Mouse (Mus musculus) ES-E14 (cell line): ENCODE results near the gene Dlgap4. TPM values are rescaled to one million over a fixed set of nuclear protein-coding genes. Genes with fewer than 3 reads are reported as not detected.

ENCODE experiments used
- DNase-seq: peaks from one replicate; pipeline ENCODE4 v3.0.0-alpha.2; 2013; ENCODE audit warnings: low read depth, low spot score
- H3K27ac ChIP-seq: 2 replicates; pipeline ENCODE4 v1.5.1; 2012; ENCODE audit warnings: low read depth, mild to moderate bottlenecking, low read length, moderate library complexity, mixed read lengths; ENCODE audit not compliant: poor library complexity, insufficient read depth, severe bottlenecking
- H3K36me3 ChIP-seq: 2 replicates; pipeline ENCODE4 v1.6.1; 2012; ENCODE audit warnings: mild to moderate bottlenecking, low read length, moderate library complexity, mixed read lengths; ENCODE audit not compliant: control insufficient read depth, poor library complexity, insufficient read depth, severe bottlenecking
- H3K4me1 ChIP-seq, 2 experiments: fragments of 150-350 bp in 1 of 2; sonication (generic) in 1 of 2; 2 replicates each; pipeline ENCODE4 v1.6.1; 2012; ENCODE audit warnings: low read length in 2 of 2, mild to moderate bottlenecking in 1 of 2, mixed read lengths in 1 of 2; ENCODE audit not compliant: control insufficient read depth in 2 of 2, insufficient read depth in 2 of 2, poor library complexity in 1 of 2
- H3K4me3 ChIP-seq, 2 experiments: fragments of 150-350 bp in 1 of 2; sonication (generic) in 1 of 2; 2 replicates each; pipeline ENCODE4 v1.5.1; 2012; ENCODE audit warnings: low read length in 2 of 2, low read depth in 1 of 2, mild to moderate bottlenecking in 1 of 2, mixed read lengths in 1 of 2; ENCODE audit not compliant: insufficient read depth in 1 of 2, poor library complexity in 1 of 2, severe bottlenecking in 1 of 2
- H3K9ac ChIP-seq: 2 replicates; pipeline ENCODE4 v1.6.1; 2012; ENCODE audit warnings: low read depth, mild to moderate bottlenecking, low read length, mixed read lengths; ENCODE audit not compliant: poor library complexity, insufficient read depth, severe bottlenecking
- H3K9me3 ChIP-seq: fragments of 150-350 bp; sonication (generic); 2 replicates; pipeline ENCODE4 v1.6.1; 2012; ENCODE audit warnings: low read depth, mild to moderate bottlenecking, low read length; ENCODE audit not compliant: control insufficient read depth, insufficient read depth
- CHD2 ChIP-seq: IDR thresholded peaks from 2 replicates; pipeline ENCODE4 v1.6.1; 2014; ENCODE audit warnings: mild to moderate bottlenecking, low read depth, low read length, inconsistent platforms
- HCFC1 ChIP-seq: IDR thresholded peaks from 2 replicates; pipeline ENCODE4 v1.6.1; 2012; ENCODE audit warnings: low read length, inconsistent platforms, borderline replicate concordance; ENCODE audit not compliant: insufficient read depth
- MAFK ChIP-seq: IDR thresholded peaks from 2 replicates; pipeline ENCODE4 v1.6.1; 2014; ENCODE audit warnings: mild to moderate bottlenecking, low read depth, low read length, inconsistent platforms; ENCODE audit not compliant: insufficient read depth
- ZC3H11A ChIP-seq: IDR thresholded peaks from 2 replicates; pipeline ENCODE4 v1.6.1; 2012; ENCODE audit warnings: low read depth, mild to moderate bottlenecking, inconsistent platforms, low read length, borderline replicate concordance
- ZNF384 ChIP-seq: IDR thresholded peaks from 2 replicates; pipeline ENCODE4 v1.6.1; 2012; ENCODE audit warnings: low read depth, low read length, inconsistent platforms
- in situ Hi-C, 2 experiments: fragments of 600-800 bp; cut with MboI; formaldehyde crosslinking; loops; one replicate each; pipeline ENCODE4 v1.15.1; 2025; ENCODE audit warnings: low sequenced_read_pairs in 2 of 2, inconsistent platforms in 1 of 2; ENCODE audit not compliant: unreplicated experiment in 2 of 2
- total RNA-seq: library from RNA; depleted of rRNA; stranded (reverse); fragments of 300-350 nt; gene quantifications from 2 replicates; pipeline ENCODE4 v1.2.3, GENCODE M21; 2012

Dlgap4 gene
- total RNA-seq, 1 experiment: 28.8 TPM

GRCm38 (mm10) chr2:156688604-156689003 is 75.1 kb downstream of the Dlgap4 start:
- Histone ChIP-seq H3K4me1 (peaks cover 27 to 59% of the 10 kb centered on the region in 2 experiments), H3K9ac (no peak overlapping the region), H3K9me3 (no peaks in the 10 kb centered on the region), H3K36me3 (no peaks in the 10 kb centered on the region; the same call in 1 of the 2 replicates), H3K27ac (peak overlapping the region; percentile 72), H3K4me3 (peak overlapping the region; percentile 14 to 19; a peak in 2 of 4 replicates)
- TF ChIP-seq ZNF384 (no peak), HCFC1 (no peak), ZC3H11A (no peak), CHD2 (no peak), MAFK (no peak)
- peak; percentile 68 for DNase-seq
- in situ Hi-C loops: no loop called here

- TF ChIP-seq MAFK (no peak), HCFC1 (no peak), CHD2 (no peak), ZC3H11A (no peak), ZNF384 (no peak)
- Histone ChIP-seq H3K36me3 (peaks cover 1% of the 10 kb centered on the region; the same call in 1 of the 2 replicates), H3K9ac (no peak overlapping the region), H3K4me3 (no peak overlapping the region; a peak in 1 of 4 replicates), H3K9me3 (no peaks in the 10 kb centered on the region), H3K4me1 (peaks cover 29 to 76% of the 10 kb centered on the region in 2 experiments), H3K27ac (peak overlapping the region; percentile 87)
- in situ Hi-C loops: no loop called here
- no peak for DNase-seq
Measured at GRCm38 (mm10) chr2:156690833-156691232, 77.3 kb downstream of the Dlgap4 start.

- peaks cover 29 to 75% of the 10 kb centered on the region in 2 experiments for H3K4me1 ChIP-seq
- TF ChIP-seq ZC3H11A: no peak
- TF ChIP-seq CHD2: no peak
- no peak for TF ChIP-seq ZNF384
- no peak for TF ChIP-seq MAFK
- no peak for TF ChIP-seq HCFC1
- no peak overlapping the region for H3K4me3 ChIP-seq
- H3K27ac ChIP-seq: peak overlapping the region; percentile 87
- H3K9ac ChIP-seq: no peak overlapping the region
- in situ Hi-C loops: no loop called here
- H3K36me3 ChIP-seq: peaks cover 1% of the 10 kb centered on the region; the same call in 1 of the 2 replicates
- no peaks in the 10 kb centered on the region for H3K9me3 ChIP-seq
- DNase-seq: no peak
Measured at GRCm38 (mm10) chr2:156691746-156692145, 78.2 kb downstream of the Dlgap4 start.

- TF ChIP-seq MAFK (no peak), ZNF384 (no peak), ZC3H11A (no peak), HCFC1 (no peak), CHD2 (no peak)
- Histone ChIP-seq H3K4me3 (peak overlapping the region; percentile 14 to 33; a peak in 3 of 4 replicates), H3K36me3 (peaks cover 1% of the 10 kb centered on the region; the same call in 1 of the 2 replicates), H3K9ac (peak overlapping the region; percentile 19), H3K4me1 (peaks cover 28 to 80% of the 10 kb centered on the region in 2 experiments), H3K9me3 (no peaks in the 10 kb centered on the region), H3K27ac (peak overlapping the region; percentile 55)
- in situ Hi-C loops: no loop called here
- DNase-seq: no peak
Measured at GRCm38 (mm10) chr2:156693241-156693807, 79.8 kb downstream of the Dlgap4 start.
